ENCODE assay signal across 25 mouse cellular contexts in genomic region chr2:113918913-113919312, GRCm38 (mm10).
DNase-seq lines count a peak whose midpoint lies in the region; ATAC-seq and TF ChIP-seq lines count a peak whose summit lies in the region.
"Had no signal": no experiment of that assay in that cellular context is flagged by ENCODE, and none has a peak within 500 bp of the region (broad histone marks: within the 10 kb centered on the region; RNA-seq: fewer than 3 reads in every experiment).

No protein-coding gene starts in this region.

- no peak overlapping the region for H3K4me3 ChIP-seq in heart, adult 2 months
- H3K4me3 ChIP-seq in heart, embryonic 13.5 days, result no peak overlapping the region
- no peak overlapping the region for H3K4me3 ChIP-seq in heart, postnatal 0 days (ENCODE audit: low read depth, low read length)
- H3K4me3 ChIP-seq in heart, embryonic 12.5 days, result no peak overlapping the region
- H3K4me3 ChIP-seq in lung, embryonic 16.5 days (ENCODE audit: low read length), result no peak overlapping the region
- H3K4me3 ChIP-seq in lung, adult 2 months (replicated peaks; ENCODE audit: extremely low read depth, low read depth, low read length), result no peak overlapping the region
- H3K4me3 ChIP-seq: embryonic facial prominence, embryonic 10.5 days; embryonic facial prominence, embryonic 13.5 days; erythroblast, embryonic 14.5 days; forebrain, embryonic 12.5 days; forebrain, embryonic 15.5 days; hindbrain, embryonic 12.5 days; hindbrain, embryonic 15.5 days had no signal

- intact Hi-C loops in heart, adult 2 months (cut with DNase I), result no loop called here
- intact Hi-C loops in heart, postnatal 14 days (cut with DNase I), result no loop called here

- no peaks in the 10 kb centered on the region for H3K27me3 ChIP-seq in heart, adult 2 months (ENCODE audit: control insufficient read depth, insufficient read depth, low read length)
- H3K27me3 ChIP-seq in heart, embryonic 13.5 days (replicated peaks), result no peaks in the 10 kb centered on the region
- H3K27me3 ChIP-seq in heart, postnatal 0 days (ENCODE audit: control insufficient read depth, insufficient read depth, low read length), result no peaks in the 10 kb centered on the region
- no peaks in the 10 kb centered on the region for H3K27me3 ChIP-seq in heart, embryonic 12.5 days (replicated peaks)
- H3K27me3 ChIP-seq in lung, embryonic 16.5 days (ENCODE audit: control insufficient read depth, insufficient read depth, low read depth, low read length), result no peaks in the 10 kb centered on the region
- H3K27me3 ChIP-seq: embryonic facial prominence, embryonic 13.5 days; forebrain, embryonic 12.5 days; forebrain, embryonic 15.5 days; hindbrain, embryonic 12.5 days; hindbrain, embryonic 15.5 days had no signal

- peaks cover 3% of the 10 kb centered on the region; the same call in 1 of the 2 replicates for H3K4me1 ChIP-seq in heart, adult 2 months (ENCODE audit: control insufficient read depth, insufficient read depth, low read length)
- H3K4me1 ChIP-seq in heart, embryonic 13.5 days, result peaks cover 17% of the 10 kb centered on the region
- no peaks in the 10 kb centered on the region for H3K4me1 ChIP-seq in heart, postnatal 0 days (ENCODE audit: control insufficient read depth, insufficient read depth)
- peaks cover 9% of the 10 kb centered on the region for H3K4me1 ChIP-seq in heart, embryonic 12.5 days (replicated peaks)
- peaks cover 3% of the 10 kb centered on the region; the same call in 1 of the 2 replicates for H3K4me1 ChIP-seq in lung, embryonic 16.5 days (replicated peaks; ENCODE audit: control insufficient read depth, insufficient read depth, low read length)
- H3K4me1 ChIP-seq in lung, adult 2 months (ENCODE audit: control insufficient read depth, insufficient read depth, low read length), result no peaks in the 10 kb centered on the region
- H3K4me1 ChIP-seq: embryonic facial prominence, embryonic 10.5 days; embryonic facial prominence, embryonic 13.5 days; forebrain, embryonic 12.5 days; forebrain, embryonic 15.5 days; hindbrain, embryonic 12.5 days; hindbrain, embryonic 15.5 days had no signal

- no peaks in the 10 kb centered on the region for H3K9me3 ChIP-seq in heart, embryonic 13.5 days
- no peaks in the 10 kb centered on the region for H3K9me3 ChIP-seq in heart, postnatal 0 days (replicated peaks; ENCODE audit: control insufficient read depth, low read length)
- no peaks in the 10 kb centered on the region for H3K9me3 ChIP-seq in heart, embryonic 12.5 days (replicated peaks)
- H3K9me3 ChIP-seq in lung, embryonic 16.5 days (ENCODE audit: control insufficient read depth, low read length), result no peaks in the 10 kb centered on the region
- H3K9me3 ChIP-seq: embryonic facial prominence, embryonic 10.5 days; embryonic facial prominence, embryonic 13.5 days; forebrain, embryonic 12.5 days; forebrain, embryonic 15.5 days; hindbrain, embryonic 12.5 days; hindbrain, embryonic 15.5 days had no signal

- no peaks in the 10 kb centered on the region for H3K79me2 ChIP-seq in heart, adult 2 months (replicated peaks; ENCODE audit: control insufficient read depth, insufficient read depth, low read length)

- no peak for DNase-seq in heart, adult 2 months
- no peak for DNase-seq in heart, postnatal 14 days
- no peak for DNase-seq in heart, postnatal 4 days
- peak; percentile 74 for DNase-seq in heart, postnatal 0 days (ENCODE audit: low spot score)
- no peak for DNase-seq in lung, adult 2 months
- DNase-seq: adrenal gland, adult 8-10 months; adrenal gland, postnatal 25 days; cerebellum, adult 11-12 months; cerebellum, adult 8-10 months; cerebellum, postnatal 10 days; cerebellum, postnatal 36 days; embryo, embryonic 11 days; gastrocnemius, postnatal 25 days had no signal

- 56% methylated on average over 2 of the region's 2 CpGs for WGBS in heart, adult 2 months
- 40% methylated on average over 1 of the region's 2 CpGs for WGBS in heart, embryonic 13.5 days
- 15% methylated on average over 1 of the region's 2 CpGs for WGBS in heart, postnatal 0 days
- 66% methylated on average over 2 of the region's 2 CpGs for WGBS in heart, embryonic 12.5 days
- WGBS in lung, embryonic 16.5 days, result 52% methylated on average over 1 of the region's 2 CpGs
- 51% methylated on average over 2 of the region's 2 CpGs for WGBS in lung, adult 2 months

- peak overlapping the region; percentile 76 for H3K27ac ChIP-seq in heart, adult 2 months
- peak overlapping the region; percentile 55; the same call in 1 of the 2 replicates for H3K27ac ChIP-seq in heart, embryonic 13.5 days (replicated peaks)
- peak overlapping the region; percentile 72 for H3K27ac ChIP-seq in heart, postnatal 0 days (ENCODE audit: low read depth)
- no peak overlapping the region for H3K27ac ChIP-seq in heart, embryonic 12.5 days (ENCODE audit: poor library complexity, severe bottlenecking)
- no peak overlapping the region for H3K27ac ChIP-seq in lung, embryonic 16.5 days (ENCODE audit: low read length)
- H3K27ac ChIP-seq: embryonic facial prominence, embryonic 10.5 days; embryonic facial prominence, embryonic 13.5 days; forebrain, embryonic 12.5 days; forebrain, embryonic 15.5 days; hindbrain, embryonic 12.5 days; hindbrain, embryonic 15.5 days had no signal

- H3K36me3 ChIP-seq in heart, adult 2 months (ENCODE audit: control insufficient read depth, insufficient read depth, low read length), result peaks cover 3% of the 10 kb centered on the region; the same call in 1 of the 2 replicates
- H3K36me3 ChIP-seq in heart, embryonic 13.5 days, result no peaks in the 10 kb centered on the region
- no peaks in the 10 kb centered on the region for H3K36me3 ChIP-seq in heart, postnatal 0 days (replicated peaks; ENCODE audit: control insufficient read depth, insufficient read depth, low read length)
- H3K36me3 ChIP-seq in heart, embryonic 12.5 days, result no peaks in the 10 kb centered on the region
- no peaks in the 10 kb centered on the region for H3K36me3 ChIP-seq in lung, embryonic 16.5 days (ENCODE audit: control insufficient read depth, insufficient read depth, low read length)
- H3K36me3 ChIP-seq: embryonic facial prominence, embryonic 10.5 days; embryonic facial prominence, embryonic 13.5 days; forebrain, embryonic 12.5 days; forebrain, embryonic 15.5 days; hindbrain, embryonic 12.5 days; hindbrain, embryonic 15.5 days had no signal

- ATAC-seq in heart, embryonic 13.5 days (ENCODE audit: extremely low read depth, insufficient number of reproducible peaks, low FRiP score, low TSS enrichment), result no peak
- ATAC-seq in heart, postnatal 0 days (ENCODE audit: insufficient read depth, low read depth), result peak; percentile 83
- no peak for ATAC-seq in heart, embryonic 12.5 days (ENCODE audit: insufficient number of reproducible peaks, low FRiP score)
- peak; percentile 78 for ATAC-seq in lung, embryonic 16.5 days (ENCODE audit: low read depth)
- ATAC-seq: activated CD4-positive, CD25-positive, alpha-beta regulatory T cell, adult 4 months; forebrain, embryonic 15.5 days; intestine, postnatal 0 days had no signal

- H3K4me2 ChIP-seq in heart, embryonic 13.5 days, result 0 out of 2 replicates have a peak overlapping the region, but pooled peaks have one; percentile 16
- H3K4me2 ChIP-seq in heart, postnatal 0 days (ENCODE audit: low read depth, low read length), result no peak overlapping the region
- no peak overlapping the region for H3K4me2 ChIP-seq in heart, embryonic 12.5 days
- no peak overlapping the region for H3K4me2 ChIP-seq in lung, embryonic 16.5 days (ENCODE audit: low read depth, low read length)
- H3K4me2 ChIP-seq: embryonic facial prominence, embryonic 13.5 days; forebrain, embryonic 12.5 days; forebrain, embryonic 15.5 days; hindbrain, embryonic 12.5 days; hindbrain, embryonic 15.5 days had no signal

- TF ChIP-seq EP300 in heart, adult 2 months (IDR thresholded peaks at IDR 0.05; ENCODE audit: insufficient read depth, low read depth, low read length), result no peak
- TF ChIP-seq EP300 in heart, postnatal 0 days (IDR thresholded peaks at IDR 0.05; ENCODE audit: low read depth), result no peak

- TF ChIP-seq POLR2A in heart, adult 2 months (IDR thresholded peaks at IDR 0.05; ENCODE audit: insufficient read depth, low read depth, low read length), result no peak
- TF ChIP-seq POLR2A in lung, adult 2 months (IDR thresholded peaks at IDR 0.05; ENCODE audit: borderline replicate concordance, extremely low read depth, low read depth, low read length), result no peak

- TF ChIP-seq CTCF in heart, adult 2 months (IDR thresholded peaks at IDR 0.05), result no peak
- no peak for TF ChIP-seq CTCF in heart, postnatal 0 days (IDR thresholded peaks at IDR 0.05; ENCODE audit: low read depth)
- TF ChIP-seq CTCF in lung, adult 2 months (IDR thresholded peaks at IDR 0.05; ENCODE audit: insufficient read depth, low read length), result no peak

- no peak overlapping the region for H3K9ac ChIP-seq in heart, adult 2 months (ENCODE audit: low read depth, low read length)
- no peak overlapping the region for H3K9ac ChIP-seq in heart, embryonic 13.5 days
- no peak overlapping the region for H3K9ac ChIP-seq in heart, postnatal 0 days (replicated peaks; ENCODE audit: low read depth, low read length)
- no peak overlapping the region for H3K9ac ChIP-seq in heart, embryonic 12.5 days
- H3K9ac ChIP-seq in lung, embryonic 16.5 days (ENCODE audit: low read length), result no peak overlapping the region
- H3K9ac ChIP-seq: embryonic facial prominence, embryonic 13.5 days; forebrain, embryonic 12.5 days; forebrain, embryonic 15.5 days; hindbrain, embryonic 12.5 days; hindbrain, embryonic 15.5 days had no signal

Comparison
In these comparisons a context has a peak if more than half of its experiments do, and no peak if none do; other contexts are left out.
1. H3K27ac ChIP-seq: peak in heart, adult 2 months (single experiment), heart, embryonic 13.5 days (single experiment) and heart, postnatal 0 days (single experiment); none in heart, embryonic 12.5 days (single experiment) and lung, embryonic 16.5 days (single experiment).
2. ATAC-seq: peak in heart, postnatal 0 days (single experiment) and lung, embryonic 16.5 days (single experiment); none in heart, embryonic 13.5 days (single experiment) and heart, embryonic 12.5 days (single experiment).